Mouse (Mus musculus) A20 (cell line): ENCODE results near the gene Klf15.

Source experiments
- DNase-seq: peaks from one replicate; pipeline ENCODE4 v3.0.0-alpha.2; 2011; ENCODE audit warnings: low read depth, low spot score

The Klf15 gene

DNA sequence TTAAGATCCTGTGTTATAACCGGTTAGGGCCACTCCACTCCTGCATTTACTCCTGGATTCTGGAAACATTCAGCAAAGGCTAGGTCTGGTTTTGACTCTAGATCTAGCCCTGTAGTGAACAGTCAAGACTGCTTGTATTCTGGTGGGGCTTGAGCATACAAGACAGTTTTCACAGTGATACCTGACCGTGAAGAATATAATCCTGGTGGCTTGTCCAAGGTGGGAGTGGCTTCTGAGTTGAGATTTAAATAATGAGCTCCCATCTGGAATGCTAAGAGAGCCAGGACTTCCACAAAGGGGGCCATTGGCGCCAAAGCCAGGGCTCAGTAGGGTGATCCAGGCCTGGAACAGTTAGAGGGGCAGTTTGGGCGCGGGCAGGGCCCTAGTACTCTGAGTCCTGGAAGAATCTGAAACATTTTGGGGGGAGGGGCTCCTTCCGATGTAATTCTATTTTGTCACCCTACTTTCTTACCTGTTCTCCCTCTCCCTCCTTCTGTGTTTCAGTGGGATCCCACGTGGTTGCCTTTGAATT, 1.6 kb downstream of the Klf15 start:
- no peak for DNase-seq

DNA sequence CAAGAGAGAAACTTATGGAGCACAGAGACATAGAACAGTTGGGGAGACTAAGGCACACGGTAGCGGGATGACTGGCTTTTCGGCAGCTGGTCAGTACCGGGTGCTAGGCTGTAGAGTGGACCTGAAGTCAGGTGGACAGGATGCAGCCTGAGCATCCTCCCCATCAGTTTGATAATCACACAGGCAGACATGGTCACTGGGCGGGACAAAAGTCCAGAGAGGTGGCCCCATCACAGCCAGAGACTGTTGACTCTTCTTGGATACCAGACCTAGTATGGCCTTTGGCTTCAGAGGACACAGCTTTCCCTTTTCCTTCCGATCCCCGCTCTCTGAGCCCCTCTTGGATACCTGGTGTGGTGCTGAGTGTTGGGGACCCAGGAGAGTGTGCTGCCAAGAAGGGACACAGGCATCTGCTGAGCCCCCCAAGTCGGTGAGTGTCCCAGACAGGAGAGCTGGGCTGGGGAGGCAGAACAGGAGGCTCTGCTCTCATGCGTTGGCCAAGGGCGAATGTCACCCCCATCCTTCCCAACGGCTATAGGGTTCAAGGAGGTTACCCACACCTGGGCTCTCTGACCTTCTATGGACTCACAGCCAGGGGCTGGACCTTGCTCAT, 2.8 kb downstream of the Klf15 start:
- DNase-seq: no peak

- DNase-seq: no peak
Measured at GRCm38 (mm10) chr6:90466079-90466478, 3.7 kb downstream of the Klf15 start.

- DNase-seq: no peak
Measured at GRCm38 (mm10) chr6:90466847-90467410, 4.6 kb downstream of the Klf15 start.

GRCm38 (mm10) chr6:90468216-90468615, 5.8 kb downstream of the Klf15 start:
- no peak for DNase-seq

DNA sequence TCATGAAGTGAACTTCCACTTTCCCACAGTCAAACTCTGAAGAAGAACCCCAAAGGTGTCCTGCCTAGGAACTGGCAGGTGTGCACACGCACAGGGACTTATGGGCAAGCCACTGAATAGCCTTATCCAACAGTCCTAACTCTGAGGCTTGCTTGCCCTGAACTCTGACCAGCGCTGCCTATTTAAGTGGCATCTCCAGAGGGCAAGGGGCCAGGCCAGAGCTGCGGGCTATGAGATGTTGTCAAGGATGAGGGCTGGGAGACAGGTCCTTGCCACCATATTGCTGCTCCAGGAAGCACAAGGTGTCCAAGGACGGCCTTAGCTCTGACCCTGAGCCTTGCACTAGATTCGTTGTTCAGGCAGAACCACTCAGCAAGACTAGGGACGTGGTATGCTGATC, 6.7 kb downstream of the Klf15 start:
- no peak for DNase-seq

DNA sequence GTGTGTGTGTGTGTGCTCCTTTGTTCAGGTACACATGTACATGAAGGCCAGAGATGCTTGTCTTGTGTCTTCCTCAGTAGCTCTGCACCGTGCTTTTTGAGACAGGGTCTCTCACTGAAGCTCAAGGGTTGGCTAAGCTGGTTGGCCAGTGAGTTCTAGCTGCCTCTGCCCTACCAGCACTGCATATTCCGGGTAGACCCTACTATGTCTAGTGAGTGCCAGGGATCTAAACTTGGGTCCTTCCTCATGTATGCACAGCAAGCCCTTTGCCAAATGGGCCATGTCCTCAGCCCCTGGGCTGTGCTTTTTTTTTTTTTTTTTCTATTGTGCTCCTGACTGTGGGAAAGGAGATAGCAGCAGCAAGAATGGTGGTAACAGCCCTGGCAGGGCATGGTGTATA, 7.9 kb downstream of the Klf15 start:
- no peak for DNase-seq

DNA sequence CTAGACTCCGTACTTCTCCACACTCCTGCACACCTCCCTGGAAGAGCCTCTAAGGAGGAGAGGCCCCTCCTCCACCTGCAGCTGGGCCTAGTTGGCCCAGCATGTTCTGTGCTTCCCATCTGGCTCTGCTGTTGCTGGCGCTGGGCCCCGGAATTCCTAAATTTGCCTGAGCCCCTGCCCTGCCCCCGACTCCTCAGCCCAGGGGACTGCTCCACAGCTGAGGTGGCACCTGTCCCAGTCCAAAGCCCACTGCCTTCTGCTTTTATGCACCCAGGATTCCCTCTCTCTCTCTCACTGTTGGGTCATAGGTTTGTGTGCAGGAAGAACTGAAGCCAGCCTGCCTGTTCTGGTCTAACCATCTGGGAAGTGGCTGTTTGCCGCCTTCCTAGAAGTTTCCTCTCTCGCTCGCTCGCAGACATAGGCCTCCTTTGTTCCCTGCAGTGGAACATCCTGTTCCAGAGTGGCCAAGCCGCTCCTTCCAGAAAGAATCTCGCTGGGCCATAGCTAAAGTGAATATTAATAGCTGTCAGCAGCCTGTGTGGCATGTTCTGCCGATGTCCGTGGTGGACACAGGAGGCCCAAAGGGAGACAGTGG, 8.7 kb downstream of the Klf15 start:
- no peak for DNase-seq

DNA sequence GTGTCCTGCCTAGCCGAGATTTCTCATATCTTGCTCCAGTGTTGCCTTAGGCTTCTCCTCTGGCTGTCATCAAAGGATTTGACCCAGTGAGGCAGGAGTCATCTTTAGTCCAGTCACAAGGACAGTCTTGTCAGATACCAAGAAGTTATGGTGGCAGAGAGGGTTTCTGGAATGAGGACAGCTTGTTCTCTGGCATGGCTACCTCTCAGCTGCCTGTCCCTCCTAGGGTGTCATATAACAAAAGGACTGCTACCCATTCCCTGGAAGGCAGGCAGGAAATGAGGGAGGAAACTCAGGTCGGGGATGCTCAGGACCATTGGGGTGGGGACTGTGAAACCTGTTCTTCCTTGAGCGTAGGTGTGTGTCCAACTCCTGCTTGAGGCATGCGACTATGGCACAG, 9.7 kb downstream of the Klf15 start:
- DNase-seq: no peak

DNA sequence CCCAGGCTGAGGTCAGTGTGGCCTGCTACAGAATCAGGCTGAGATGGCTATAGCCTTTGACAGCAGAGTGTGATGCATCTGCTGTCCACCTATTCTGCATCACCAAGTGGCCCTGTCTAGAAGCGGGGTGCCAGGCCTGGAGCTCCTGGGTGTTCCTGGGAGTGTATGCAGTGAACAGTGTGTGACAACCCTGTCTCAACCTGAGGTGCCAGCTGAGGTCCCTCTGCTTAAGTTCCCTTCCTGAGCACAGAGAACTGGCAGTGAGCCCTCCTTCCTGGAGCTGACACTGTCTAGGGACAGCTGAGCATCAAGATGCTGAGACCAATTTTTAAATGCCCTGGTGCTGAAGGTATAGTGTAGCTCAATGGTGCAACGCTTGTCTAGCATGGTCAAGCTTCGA, 10.3 kb downstream of the Klf15 start:
- DNase-seq: no peak

DNA sequence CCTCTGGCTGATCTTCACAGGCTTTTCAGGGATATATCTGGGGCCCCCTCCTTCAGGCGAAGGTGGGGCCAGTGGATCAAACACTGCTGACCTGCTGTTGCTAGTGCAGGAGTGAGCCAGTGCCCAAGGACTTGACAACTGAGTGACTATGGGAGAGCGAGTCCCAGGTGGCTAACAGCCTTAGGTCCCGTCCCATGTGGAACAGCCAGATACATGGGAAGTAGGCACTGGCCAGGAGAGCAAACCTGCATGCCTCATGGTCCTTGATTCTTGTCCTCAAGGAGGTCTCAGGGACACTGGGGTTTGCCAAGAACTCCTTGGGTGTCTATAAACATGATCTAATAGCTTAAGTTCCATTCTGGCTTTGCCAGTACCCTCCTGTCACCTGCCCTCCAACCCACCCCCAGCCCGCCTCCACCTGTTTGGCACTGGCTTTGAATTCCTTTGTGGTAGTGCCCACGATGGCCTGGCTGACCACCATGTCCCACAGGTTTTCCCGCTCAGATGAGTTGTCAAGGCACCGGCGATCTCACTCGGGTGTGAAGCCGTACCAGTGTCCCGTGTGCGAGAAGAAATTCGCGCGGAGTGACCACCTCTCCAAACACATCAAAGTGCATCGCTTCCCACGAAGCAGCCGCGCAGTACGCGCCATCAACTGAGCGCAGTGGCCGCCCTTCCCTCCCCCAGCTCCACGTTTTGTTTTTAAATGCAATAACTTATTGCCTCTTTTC, 11.4 kb downstream of the Klf15 start:
- DNase-seq: no peak

DNA sequence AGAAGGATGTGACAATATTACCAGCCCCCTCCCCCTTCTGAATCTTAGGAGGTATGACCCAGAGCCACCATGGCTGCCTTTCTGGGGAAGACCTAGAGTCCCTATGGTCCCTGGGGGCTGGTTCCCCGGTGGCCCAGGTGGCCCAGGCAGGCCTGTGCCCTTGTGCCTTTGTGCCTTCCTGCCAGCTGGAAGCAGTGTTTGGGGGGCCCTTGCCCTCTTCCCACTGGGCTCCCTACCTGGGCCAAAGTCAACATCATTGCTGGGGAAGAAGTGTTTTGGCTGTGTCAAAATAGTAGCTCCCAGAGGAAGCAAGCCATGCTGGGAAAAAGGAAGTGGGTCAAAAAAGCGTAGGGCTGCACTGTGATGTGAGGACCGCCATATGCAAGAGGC, 12.0 kb downstream of the Klf15 start:
- no peak for DNase-seq

DNA sequence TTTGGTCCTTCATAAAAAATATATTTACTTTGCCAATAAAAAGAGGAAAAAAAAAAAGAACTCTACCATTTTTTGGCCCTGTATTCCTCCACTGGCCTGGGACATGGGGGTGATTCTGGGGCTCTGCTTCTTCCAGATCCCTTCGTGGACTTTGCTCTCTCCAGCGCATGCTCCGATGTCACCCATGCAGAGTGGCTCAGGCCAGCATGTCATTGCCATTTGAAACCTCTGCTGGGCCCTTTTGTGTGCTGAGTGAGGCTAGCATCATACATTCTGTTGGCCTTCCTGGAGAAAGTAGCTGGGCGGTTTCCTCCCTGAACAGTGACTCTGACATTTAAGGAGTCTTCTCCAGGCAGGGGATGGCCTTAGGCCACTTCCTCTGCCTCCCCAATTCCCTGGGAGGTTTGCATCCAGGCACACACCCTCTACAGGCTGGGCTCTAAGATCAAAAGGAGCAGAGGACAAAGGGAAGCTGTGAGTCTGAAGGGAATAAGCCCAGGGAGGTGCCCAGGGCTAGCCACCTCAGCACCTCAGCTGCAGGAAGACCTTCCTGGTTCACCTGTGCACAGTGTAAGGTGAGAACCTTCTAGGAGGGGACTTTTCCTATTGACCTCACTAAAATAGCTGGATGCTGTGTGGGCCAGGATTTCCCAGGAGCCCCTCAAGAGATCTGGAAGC, 12.9 kb downstream of the Klf15 start:
- DNase-seq: no peak

DNA sequence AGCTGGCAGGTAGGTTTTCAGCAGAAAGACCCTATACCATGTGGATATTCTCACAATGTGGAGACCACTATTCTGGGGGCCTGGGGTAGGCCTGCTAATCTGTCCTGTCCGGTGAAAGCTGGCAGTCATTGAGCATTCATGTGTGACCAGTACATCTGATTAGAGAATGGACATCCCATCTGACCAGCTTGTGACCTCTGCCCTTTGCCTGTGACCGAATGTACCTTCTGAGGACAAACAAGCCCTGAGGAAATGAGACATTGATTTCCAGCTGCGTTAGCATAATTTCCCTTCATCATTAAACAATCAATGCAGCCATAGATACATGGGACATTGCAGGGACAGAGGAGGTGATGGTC, 13.5 kb downstream of the Klf15 start:
- DNase-seq: no peak

DNA sequence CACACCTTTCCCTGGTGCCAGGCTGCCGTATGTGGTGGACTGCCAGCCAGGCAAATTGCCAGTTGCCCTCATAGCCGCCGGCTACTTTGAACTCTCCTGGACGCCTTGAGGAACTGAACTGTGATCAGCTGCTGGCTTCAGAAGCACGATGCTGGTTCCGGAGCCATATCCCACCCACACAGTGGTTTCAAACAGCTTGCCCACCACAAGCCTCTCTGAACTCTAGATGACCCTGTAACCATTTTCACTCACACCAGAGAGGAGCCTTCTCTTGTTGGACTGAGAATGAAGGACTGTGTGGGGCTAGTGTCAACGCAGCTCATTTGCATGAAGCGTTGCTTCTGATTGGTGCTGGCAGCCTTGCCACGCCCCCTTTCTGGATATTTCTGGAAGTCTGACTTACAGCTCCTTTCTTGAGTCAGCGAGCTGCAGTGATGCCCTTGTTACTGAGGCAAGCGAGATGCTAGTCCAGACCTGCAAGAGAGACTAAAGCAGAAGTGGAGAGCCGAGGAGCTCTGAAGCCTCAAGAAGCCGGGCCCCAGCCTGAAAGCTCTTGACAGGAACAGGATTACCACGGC, 14.7 kb downstream of the Klf15 start:
- DNase-seq: peak; percentile 67

DNA sequence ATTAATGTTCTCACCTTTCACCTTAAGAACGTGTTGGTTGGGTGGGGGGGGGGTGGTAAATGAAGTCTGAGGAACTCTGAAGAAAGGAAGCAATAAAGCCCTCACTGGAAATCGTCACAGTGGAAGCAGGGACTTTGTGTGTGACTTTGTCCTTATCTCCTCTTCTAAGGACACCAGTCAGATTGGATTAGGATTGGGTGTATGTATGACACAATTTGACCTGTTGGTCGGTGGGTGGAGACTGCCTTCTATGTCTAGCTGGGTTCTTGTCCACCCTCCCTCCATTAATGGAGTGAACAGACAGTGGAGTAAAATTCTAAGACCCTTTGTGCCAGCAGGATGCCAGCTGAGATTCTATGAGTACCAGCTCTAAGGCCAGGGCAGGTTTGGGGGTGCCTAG, 21.9 kb downstream of the Klf15 start:
- DNase-seq: no peak

GRCm38 (mm10) chr6:90484876-90485275, 22.5 kb downstream of the Klf15 start:
- no peak for DNase-seq

DNA sequence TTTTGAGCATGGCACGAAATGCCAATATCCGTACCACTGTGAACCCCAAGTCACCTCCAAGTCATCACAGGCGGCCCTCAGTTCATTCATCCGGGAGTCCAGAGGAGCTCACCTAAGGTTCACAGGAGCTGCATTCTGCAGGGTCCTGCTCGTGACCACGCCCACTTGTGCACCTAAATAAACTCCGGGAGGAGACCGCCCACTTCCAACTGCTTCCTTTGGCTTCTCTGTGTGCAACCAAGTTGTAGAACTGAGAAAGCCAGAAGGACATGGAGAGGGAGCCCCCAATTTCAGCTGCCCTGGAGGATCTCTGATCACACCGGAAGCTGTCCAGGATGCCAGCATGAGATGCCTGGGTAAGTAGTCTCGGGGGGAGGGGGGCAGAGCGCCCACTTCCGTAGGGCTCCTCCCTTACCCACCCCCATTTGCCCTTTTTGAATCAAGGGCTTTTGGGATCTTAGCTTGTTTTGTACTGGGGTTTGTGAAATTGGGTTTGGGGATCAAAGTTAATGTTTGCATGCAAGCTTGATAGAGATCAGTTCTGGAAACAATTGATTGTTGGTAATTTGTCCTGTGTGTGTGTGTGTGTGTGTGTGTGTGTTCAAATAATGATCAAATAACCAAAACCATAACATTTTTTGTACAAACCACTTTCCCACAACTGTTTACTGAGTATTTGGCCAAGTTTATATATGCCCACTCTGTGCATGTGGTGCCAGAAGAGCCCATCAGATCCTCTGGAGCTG, 24.0 kb downstream of the Klf15 start, which contains the start of gene Aldh1l1:
TSS of gene Aldh1l1 (plus strand) at position 252 of the 746 bp plus-strand sequence.
- no peak for DNase-seq

- no peak for DNase-seq
Measured at GRCm38 (mm10) chr6:90487531-90487930, 25.2 kb downstream of the Klf15 start.

DNA sequence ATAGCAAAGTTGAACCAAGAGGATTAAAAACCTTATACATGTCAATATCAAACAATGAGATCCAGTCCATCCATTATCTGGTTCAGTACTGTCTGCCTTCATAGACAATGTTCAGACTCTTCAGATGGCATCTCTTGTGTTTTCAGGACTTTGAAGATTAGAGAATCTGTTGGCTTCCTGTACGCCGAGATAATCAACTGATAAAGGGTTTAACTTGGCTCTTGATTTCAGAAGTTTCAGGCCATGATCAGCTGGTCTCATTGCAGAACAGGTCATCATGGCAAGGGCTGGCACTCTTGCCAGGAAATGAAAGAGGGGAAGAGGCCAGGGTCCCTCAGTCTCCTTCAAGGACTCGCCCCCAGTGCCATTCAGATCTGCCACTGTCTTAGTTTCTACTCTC, 27.2 kb downstream of the Klf15 start:
- no peak for DNase-seq

DNA sequence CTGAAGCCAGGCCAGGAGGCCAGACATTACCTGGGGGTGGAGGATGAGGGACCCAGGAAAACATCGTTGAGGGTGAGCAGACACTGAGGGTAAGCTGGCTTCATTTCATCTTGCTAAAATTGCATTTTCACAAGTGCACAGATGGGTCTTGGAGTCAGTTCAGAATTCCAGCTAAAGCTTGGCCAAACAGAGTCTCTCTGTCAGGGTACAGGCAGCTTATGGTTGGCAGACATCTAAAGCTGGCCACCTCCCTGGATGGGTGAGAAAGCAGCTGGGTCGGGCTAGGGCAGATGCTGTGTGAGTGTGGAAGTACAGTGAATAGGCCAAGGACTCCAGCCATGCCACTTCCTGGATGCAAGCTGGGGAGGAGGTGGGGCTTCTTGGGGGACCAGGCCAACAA, 28.6 kb downstream of the Klf15 start:
- no peak for DNase-seq
